Mouse (Mus musculus): ENCODE measurements around the gene Kat2a.

Gene Kat2a

DNA sequence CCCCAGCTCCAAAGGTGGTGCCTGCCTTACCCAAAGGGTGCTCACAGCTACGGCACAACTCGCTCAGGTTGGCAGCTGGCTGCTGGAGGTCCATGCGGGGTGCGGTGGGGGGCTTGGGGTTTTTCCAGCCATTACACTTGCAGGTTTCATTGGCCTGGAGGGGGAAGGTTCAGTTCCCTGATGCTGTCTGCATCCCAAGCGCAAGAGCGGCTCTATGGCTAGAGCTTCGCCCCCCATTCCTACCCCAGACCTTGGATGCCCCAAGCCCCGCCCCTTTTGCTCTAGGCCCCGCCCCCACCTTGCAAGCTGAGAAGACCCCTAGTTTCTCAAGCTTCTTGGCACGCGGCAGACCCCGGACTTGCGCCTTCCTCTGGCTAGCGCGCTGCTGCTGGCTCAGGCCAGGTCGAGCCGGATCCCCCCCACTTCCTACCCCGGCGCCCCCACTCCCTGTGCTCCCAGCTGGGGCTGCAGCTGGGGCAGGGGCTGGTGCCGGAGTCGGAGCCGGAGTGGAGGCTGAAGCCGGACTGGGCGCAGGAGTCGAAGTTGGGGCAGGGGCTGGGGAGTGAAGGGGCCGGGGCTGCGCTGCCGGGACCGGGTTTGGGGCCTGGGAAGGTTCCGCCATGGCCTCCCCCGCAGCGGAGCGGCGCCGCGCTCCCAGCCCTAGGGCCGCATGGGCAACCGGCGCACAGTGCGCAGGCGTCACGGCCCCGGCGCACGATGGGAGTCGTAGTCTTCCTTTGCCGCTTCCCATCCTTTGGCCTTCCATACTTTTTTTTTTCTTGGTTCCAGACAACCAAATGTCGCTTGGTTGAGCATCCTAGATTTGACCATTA, at the start of gene Kat2a:
Kat2a (minus strand) TSS at position 683 of the 833 bp plus-strand sequence.
- peak; percentile 85 for DNase-seq (ENCODE audit: low spot score)

- peak; percentile 79 for DNase-seq (ENCODE audit: low spot score)
Measured at GRCm38 (mm10) chr11:100761547-100762045, 49.3 kb upstream of the Kat2a start.

DNA sequence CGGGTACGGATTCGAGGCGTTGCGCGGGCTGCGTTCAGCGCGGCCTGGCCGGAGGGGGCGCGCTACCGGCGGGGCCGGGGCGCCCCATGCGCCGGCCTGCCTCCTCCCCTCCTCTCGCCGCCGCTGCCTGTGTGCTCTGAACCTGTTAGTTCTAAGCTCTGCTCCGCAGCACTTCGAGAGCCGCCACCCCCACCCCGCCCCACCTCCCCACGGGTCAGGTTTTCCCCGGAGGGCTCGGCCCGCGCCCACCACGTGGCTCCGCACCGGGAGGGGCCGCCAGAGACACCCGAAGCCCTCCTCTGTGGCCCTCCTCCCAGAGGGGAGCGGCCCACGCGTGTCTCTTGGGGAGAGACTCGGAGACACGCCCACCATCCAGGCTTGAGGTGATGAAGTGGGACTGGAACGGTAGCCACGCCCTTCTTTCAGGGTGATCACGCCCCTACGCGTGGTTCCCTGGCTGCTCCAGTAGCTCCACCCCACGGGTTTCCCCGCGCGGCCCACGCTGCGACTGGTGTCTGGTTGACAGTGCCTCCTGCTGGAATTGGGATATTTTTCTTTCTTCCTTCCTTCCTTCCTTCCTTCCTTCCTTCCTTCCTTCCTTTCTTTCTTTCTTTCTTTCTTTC, 47.5 kb upstream of the Kat2a start, which contains the start of gene Kcnh4:
Kcnh4 (minus strand) TSS at position 332 of the 623 bp plus-strand sequence.
- no peak for DNase-seq (ENCODE audit: low spot score)

DNA sequence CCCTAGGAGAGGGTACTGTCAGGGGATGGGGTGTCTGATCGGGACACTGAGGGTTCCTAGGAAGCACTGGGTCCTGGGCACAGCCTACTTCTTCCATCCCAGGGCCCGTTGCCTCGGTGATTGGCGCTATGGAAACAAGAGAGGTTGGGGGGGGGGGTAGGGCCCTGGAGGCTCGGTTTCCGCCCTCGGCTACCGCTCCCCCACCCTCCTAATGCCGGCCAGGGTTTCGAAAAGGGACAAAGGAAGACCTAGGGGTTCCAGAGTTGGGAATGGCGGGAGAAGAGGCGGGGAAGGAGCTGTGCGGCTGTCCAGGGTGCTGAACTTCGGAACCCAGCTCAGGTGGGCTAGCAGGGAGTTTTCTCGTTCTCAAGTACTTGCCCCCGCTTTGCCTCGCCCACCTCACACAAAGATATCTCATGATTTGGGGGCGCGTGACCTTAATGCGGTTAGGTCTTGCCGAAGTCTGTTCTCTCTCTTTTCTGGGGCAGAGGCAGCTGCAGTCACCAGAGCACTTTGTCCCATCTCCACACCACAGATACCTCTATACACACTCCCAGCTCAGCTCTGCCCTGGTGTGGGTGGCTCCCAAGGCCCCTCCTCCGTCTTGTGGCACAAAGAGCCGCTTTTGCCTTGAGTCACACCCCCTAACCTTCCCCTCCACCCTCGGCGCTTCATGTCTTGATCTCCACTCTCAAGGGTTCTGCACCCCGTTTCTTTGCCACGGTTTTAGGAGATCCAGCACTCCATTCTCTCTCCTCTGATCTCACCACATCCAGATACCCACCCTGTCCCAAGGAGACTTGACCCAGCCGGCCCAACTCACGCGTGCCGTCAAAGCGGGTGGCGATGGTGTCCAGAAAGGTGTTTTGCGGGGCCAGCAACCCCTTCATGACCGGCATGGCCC, 46.7 kb upstream of the Kat2a start:
- DNase-seq (ENCODE audit: low spot score) = peak; percentile 50

DNA sequence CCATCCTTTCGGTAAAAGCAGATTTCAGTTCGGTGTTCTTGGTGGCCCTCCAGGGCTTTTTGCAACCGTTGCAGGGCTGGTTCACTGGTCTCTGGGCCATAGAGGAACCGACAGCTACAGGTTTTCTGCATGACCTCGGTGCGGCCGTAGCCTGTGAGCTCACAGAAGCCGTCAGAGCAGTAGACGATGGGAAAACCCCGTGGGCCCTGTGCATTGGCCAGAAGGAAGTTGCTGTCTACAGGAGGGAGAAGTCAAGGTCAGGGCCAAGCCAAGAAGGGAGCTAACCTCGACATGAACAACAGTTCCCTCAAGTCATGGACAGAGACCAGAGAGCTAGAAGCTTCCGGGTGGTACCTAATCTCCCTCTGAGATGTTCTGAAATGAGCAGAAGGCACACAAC, 45.3 kb upstream of the Kat2a start:
- no peak for DNase-seq (ENCODE audit: low spot score)

DNA sequence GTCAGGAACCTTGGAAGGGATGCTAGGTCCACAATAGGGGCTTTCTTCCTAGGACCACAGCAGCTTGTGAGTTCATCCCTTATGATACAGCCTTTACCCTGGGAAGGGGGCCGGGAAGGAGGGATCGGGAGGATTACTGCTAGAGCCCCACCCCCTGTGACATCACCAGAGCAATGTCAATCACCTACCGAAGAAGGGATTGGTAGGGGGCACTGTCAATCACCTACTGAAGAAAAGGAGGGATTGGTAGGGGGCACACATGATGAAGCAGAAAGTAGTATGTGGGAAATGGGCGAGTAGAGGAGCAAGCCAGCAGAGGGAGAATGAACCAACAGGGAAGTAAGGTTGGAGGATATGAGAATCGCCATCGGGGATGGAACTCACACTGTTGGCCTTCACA, 44.2 kb upstream of the Kat2a start:
- DNase-seq (ENCODE audit: low spot score) = no peak

DNA sequence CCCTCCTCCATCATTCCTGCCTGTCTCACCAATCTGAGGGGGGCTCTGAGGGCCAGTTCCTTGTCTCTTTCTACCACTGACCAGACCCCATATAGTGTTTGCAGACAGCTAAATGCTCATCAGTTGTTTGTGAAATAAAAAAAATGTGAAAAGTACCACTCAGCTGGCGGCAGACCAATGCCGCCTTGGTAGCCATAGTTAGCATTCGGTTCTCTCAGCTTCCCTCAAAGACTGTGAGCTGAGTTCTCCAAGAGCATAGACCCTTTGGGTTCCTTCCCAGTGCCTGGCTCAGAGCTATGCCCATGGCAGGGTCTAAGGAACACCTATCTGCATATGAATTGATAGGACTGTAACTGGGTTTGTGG, 42.4 kb upstream of the Kat2a start:
- DNase-seq (ENCODE audit: low spot score) = no peak

DNA sequence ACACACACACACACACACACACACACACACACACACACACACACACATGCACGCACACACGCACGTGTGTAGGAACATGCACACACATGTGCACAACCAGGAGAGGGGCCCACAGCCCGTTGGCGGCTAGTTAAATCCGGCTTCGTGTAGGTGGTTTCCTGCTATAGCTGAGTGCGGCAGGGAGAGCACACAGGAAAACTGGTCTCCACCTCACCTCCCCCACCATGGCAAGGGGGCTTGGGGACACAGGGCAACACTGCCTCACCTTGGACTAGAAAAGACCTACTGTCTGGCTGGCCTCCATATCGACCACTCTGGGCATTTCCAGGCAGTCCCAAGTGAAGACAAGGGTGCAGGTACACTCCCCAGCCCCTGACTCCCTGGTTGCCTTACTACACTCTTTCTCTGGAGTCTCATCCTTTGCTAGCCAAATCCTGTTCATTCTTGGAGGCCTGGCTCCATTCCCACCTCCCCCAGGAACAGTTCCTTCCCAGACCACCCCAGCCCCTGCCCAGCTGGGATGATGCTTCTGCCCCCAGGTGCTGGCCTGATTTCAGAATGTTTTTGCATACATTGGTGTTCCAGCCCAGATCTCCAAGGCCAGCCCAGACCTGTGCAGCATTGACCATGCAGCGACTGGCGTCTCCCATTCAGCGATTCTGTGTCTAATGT, 41.9 kb upstream of the Kat2a start:
- no peak for DNase-seq (ENCODE audit: low spot score)

DNA sequence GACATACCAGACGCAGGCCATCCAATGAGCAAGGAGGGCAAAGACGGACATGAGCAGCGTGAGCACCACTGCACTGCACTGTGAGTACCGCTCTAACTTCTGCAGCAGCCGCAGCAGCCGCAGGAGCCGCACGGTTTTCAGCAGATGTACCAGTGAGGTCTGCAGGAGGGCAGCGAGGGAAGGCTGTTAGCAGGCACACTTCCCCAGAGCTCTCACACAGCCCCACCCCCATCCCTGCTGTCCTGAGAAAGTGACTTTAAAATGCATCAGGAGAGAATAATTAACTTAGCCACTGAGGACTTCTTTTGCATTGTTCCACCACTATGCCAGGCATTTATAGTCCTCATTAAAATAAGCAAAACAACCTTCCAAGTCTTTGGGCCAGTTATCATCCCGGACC, 40.0 kb upstream of the Kat2a start:
- no peak for DNase-seq (ENCODE audit: low spot score)

DNA sequence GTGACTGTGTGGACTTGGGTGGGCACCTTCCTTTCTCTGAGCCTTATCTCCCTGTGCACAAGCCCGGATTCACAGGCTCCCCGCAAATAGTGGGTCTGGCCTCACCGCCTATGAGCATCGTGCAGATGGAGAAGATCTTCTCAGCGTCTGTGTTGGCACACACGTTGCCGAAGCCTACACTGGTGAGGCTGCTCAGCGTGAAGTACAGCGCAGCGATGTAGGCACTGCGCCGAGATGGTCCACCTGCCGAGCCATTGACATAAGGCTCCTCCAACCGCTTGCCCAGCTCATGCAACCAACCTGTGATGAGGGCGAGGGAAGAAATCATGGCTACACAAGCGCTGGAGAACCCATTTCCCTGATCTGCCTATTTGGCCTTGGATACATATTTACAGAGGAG, 37.9 kb upstream of the Kat2a start:
- DNase-seq (ENCODE audit: low spot score) = no peak

- DNase-seq (ENCODE audit: low spot score) = no peak
Measured at GRCm38 (mm10) chr11:100749469-100749868, 37.2 kb upstream of the Kat2a start.

DNA sequence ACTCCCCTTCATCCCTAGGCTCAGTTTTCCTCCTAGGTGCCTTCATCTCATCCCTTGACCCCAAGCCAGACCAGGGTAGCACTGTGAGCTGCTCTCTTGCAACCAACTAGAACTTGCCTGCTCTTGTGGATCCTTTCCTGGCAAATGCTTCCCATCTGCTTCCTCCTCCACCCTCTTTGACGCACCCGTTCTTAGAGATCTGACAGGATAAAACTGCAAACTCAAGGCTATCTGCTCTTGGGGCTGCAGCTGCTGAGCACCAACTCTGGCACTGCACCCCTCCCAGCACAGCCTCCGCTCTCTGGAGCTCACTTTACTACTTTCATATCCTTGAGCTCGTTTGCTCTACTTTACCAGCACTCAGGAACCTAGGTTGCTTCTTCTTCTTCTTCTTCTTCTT, 36.4 kb upstream of the Kat2a start:
- DNase-seq (ENCODE audit: low spot score) = no peak

GRCm38 (mm10) chr11:100747114-100747513, 34.8 kb upstream of the Kat2a start:
- DNase-seq (ENCODE audit: low spot score) = no peak

GRCm38 (mm10) chr11:100746546-100746945, 34.3 kb upstream of the Kat2a start:
- no peak for DNase-seq (ENCODE audit: low spot score)

- DNase-seq (ENCODE audit: low spot score) = no peak
Measured at GRCm38 (mm10) chr11:100745085-100745484, 32.8 kb upstream of the Kat2a start.

DNA sequence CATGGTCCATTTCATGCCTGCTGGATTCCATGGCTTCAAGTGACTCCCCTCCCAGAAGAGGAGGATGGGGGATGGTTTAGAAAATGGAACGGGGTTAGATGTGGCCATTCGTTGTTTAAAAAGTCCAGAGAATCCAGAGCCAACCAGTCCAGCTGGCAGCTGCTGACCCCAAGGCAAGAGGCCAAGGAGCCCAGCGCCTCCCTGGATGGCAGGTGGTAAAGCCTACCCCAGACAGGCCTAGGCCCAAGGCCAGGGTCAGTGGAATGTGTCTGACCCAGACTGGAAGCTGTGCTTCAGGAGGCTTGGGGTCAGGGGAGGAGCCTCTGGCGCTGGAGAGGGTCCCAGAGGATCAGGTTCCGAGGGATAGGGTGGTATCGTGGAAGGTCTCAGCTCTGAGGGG, 29.1 kb upstream of the Kat2a start:
- no peak for DNase-seq (ENCODE audit: low spot score)

GRCm38 (mm10) chr11:100738749-100739148, 26.5 kb upstream of the Kat2a start:
- no peak for DNase-seq (ENCODE audit: low spot score)

GRCm38 (mm10) chr11:100738066-100738604, 25.9 kb upstream of the Kat2a start, which contains the start of gene Rab5c:
Gene Rab5c, minus strand, starts transcription at chr11:100738215.
- peak; percentile 93 for DNase-seq (ENCODE audit: low spot score)

- DNase-seq (ENCODE audit: low spot score) = no peak
Measured at GRCm38 (mm10) chr11:100737105-100737733, 25.0 kb upstream of the Kat2a start.

DNA sequence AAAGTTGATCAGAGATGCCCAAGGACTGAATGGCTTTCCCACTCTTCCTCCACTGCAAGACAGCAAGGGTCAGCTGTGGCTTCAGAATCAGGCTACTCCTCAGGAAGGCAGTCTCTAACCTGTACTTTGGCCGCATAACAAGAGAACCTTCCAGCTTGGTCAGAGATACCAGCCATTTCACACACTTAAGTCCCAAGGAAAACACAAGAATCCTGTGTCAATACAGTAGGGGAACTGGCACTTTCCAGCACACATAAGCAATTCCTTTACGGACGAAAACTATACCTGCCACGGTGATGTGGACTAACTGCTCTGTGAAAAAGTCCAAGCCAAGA, 24.4 kb upstream of the Kat2a start:
- no peak for DNase-seq (ENCODE audit: low spot score)

Measured in urinary bladder, postnatal 25 days (tissue).